Mouse (Mus musculus): Measurements from ENCODE around the gene Tmem51. TPM values are rescaled to one million over a fixed set of nuclear protein-coding genes. Genes with fewer than 3 reads are reported as not detected.

Tmem51 gene
- polyA plus RNA-seq, 1 experiment: 13.4 TPM

GRCm38 (mm10) chr4:142061485-142062240 is 22.4 kb downstream of the Tmem51 start:
- Histone ChIP-seq H3K36me3 (replicated peaks; ENCODE audit: low read length) (no peaks in the 10 kb centered on the region), H3K27me3 (replicated peaks) (peaks cover 66% of the 10 kb centered on the region), H3K4me3 (replicated peaks) (no peak overlapping the region), H3K4me1 (peaks cover 12% of the 10 kb centered on the region), H3K9me3 (no peaks in the 10 kb centered on the region)
- no peak for TF ChIP-seq FLI1 (IDR thresholded peaks at IDR 0.05; ENCODE audit: low read length)
- no peak for TF ChIP-seq GATA1 (IDR thresholded peaks at IDR 0.05; ENCODE audit: borderline replicate concordance, low read length)

- Histone ChIP-seq H3K4me3 (replicated peaks) (no peak overlapping the region), H3K36me3 (replicated peaks; ENCODE audit: low read length) (no peaks in the 10 kb centered on the region), H3K9me3 (no peaks in the 10 kb centered on the region), H3K27me3 (replicated peaks) (peaks cover 65% of the 10 kb centered on the region), H3K4me1 (peaks cover 6% of the 10 kb centered on the region)
- TF ChIP-seq FLI1 (IDR thresholded peaks at IDR 0.05; ENCODE audit: low read length): no peak
- TF ChIP-seq GATA1 (IDR thresholded peaks at IDR 0.05; ENCODE audit: borderline replicate concordance, low read length): no peak
Observed at GRCm38 (mm10) chr4:142060455-142061378, 23.4 kb downstream of the Tmem51 start.

GRCm38 (mm10) chr4:142059841-142060193 is 24.3 kb downstream of the Tmem51 start:
- Histone ChIP-seq H3K9me3 (no peaks in the 10 kb centered on the region), H3K27me3 (replicated peaks) (peaks cover 62% of the 10 kb centered on the region), H3K4me3 (replicated peaks) (no peak overlapping the region), H3K36me3 (replicated peaks; ENCODE audit: low read length) (no peaks in the 10 kb centered on the region), H3K4me1 (no peaks in the 10 kb centered on the region; the same call in 1 of the 2 replicates)
- TF ChIP-seq GATA1 (IDR thresholded peaks at IDR 0.05; ENCODE audit: borderline replicate concordance, low read length) (no peak), FLI1 (IDR thresholded peaks at IDR 0.05; ENCODE audit: low read length) (no peak)

DNA sequence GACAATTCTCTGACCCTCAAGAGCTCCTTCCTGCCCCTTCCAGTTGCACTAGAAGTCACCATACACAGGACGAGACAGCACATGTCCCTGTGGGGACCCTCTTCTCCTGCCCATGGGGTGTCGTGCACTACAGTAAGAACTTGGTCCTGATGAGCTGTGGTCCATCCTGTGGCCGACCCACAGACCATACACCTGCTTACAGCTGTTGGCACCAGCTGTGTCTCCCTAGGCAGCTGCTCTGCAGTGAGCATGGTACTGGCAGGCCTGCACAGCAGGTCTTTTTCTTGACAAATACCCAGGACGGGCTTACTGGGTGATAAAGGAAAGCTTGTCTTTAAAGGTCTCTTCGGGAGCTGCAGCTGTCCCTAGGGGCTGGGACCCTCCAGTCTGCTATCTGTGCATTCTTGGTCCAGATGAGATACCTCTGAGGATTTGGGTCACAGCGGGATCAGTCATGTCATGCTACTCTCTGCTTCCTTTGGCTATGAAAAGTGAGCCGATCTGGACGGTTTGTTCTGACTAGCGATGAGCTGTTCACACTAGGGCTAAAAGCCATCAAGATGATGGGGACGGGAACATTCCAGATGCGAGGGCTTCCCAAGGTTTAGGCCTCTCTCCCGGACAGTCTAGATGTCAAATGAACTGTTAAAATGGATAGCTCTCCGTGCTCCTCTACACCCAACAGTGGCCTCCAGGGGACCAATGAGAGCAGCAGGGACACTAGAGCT is 24.8 kb downstream of the Tmem51 start:
- Histone ChIP-seq H3K36me3 (replicated peaks; ENCODE audit: low read length) (no peaks in the 10 kb centered on the region), H3K9me3 (no peaks in the 10 kb centered on the region), H3K27me3 (replicated peaks) (peaks cover 59% of the 10 kb centered on the region), H3K4me3 (replicated peaks) (no peak overlapping the region), H3K4me1 (peaks cover 5% of the 10 kb centered on the region)
- TF ChIP-seq FLI1 (IDR thresholded peaks at IDR 0.05; ENCODE audit: low read length) (no peak), GATA1 (IDR thresholded peaks at IDR 0.05; ENCODE audit: borderline replicate concordance, low read length) (no peak)

- Histone ChIP-seq H3K36me3 (replicated peaks; ENCODE audit: low read length) (no peaks in the 10 kb centered on the region), H3K9me3 (no peaks in the 10 kb centered on the region), H3K4me3 (replicated peaks) (no peak overlapping the region), H3K27me3 (replicated peaks) (peaks cover 50% of the 10 kb centered on the region), H3K4me1 (peaks cover 13% of the 10 kb centered on the region)
- TF ChIP-seq GATA1 (IDR thresholded peaks at IDR 0.05; ENCODE audit: borderline replicate concordance, low read length) (no peak), FLI1 (IDR thresholded peaks at IDR 0.05; ENCODE audit: low read length) (no peak)
Observed at GRCm38 (mm10) chr4:142057529-142058216, 26.4 kb downstream of the Tmem51 start.

DNA sequence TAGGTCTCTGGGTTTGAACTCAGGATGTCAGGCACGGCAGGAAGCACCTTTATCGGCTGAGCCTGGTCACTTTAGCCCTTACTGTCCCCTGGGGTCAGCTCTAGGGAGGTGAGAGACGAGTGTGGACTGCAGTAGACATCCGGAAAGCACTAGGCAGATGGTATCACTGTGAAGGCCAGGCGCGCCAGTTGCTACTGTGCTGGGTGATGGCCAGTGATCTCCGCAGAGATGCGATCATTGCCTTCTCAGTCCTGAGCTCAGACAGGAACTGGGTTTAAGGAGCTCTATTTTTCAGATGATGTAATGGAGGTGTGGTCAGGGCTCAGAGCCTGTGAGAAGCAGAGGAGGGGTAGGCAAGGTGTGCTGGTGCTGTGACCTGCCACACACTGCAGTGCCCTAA is 28.5 kb downstream of the Tmem51 start:
- H3K36me3 ChIP-seq (replicated peaks; ENCODE audit: low read length): no peaks in the 10 kb centered on the region
- H3K9me3 ChIP-seq: no peaks in the 10 kb centered on the region
- no peak for TF ChIP-seq FLI1 (IDR thresholded peaks at IDR 0.05; ENCODE audit: low read length)
- no peak for TF ChIP-seq GATA1 (IDR thresholded peaks at IDR 0.05; ENCODE audit: borderline replicate concordance, low read length)
- no peak overlapping the region for H3K4me3 ChIP-seq (replicated peaks)
- H3K4me1 ChIP-seq: peaks cover 13% of the 10 kb centered on the region
- peaks cover 40% of the 10 kb centered on the region for H3K27me3 ChIP-seq (replicated peaks)

DNA sequence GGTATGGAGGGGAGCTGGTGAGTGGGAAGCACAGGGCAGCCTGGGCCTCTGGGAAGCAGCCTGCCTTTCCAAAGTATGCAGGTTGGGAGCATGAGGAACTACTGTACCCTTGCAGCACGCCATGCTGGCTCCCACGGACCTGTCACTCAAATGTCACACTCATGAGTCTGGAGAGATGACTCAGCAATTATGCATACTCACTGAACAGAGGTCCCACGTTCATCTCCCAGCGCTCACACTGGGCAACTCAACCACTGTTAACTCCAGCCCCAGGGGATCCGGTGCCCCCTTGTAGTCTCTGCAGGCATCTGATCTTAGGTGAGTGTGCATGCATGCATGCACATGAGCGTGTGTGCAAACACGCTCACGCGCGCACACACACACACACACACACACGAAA is 29.5 kb downstream of the Tmem51 start:
- Histone ChIP-seq H3K27me3 (replicated peaks) (peaks cover 37% of the 10 kb centered on the region), H3K4me3 (replicated peaks) (peak overlapping the region; percentile 38), H3K9me3 (peaks cover 5% of the 10 kb centered on the region; the same call in 1 of the 2 replicates), H3K36me3 (replicated peaks; ENCODE audit: low read length) (no peaks in the 10 kb centered on the region), H3K4me1 (peaks cover 13% of the 10 kb centered on the region)
- TF ChIP-seq FLI1 (IDR thresholded peaks at IDR 0.05; ENCODE audit: low read length) (no peak), GATA1 (IDR thresholded peaks at IDR 0.05; ENCODE audit: borderline replicate concordance, low read length) (no peak)

DNA sequence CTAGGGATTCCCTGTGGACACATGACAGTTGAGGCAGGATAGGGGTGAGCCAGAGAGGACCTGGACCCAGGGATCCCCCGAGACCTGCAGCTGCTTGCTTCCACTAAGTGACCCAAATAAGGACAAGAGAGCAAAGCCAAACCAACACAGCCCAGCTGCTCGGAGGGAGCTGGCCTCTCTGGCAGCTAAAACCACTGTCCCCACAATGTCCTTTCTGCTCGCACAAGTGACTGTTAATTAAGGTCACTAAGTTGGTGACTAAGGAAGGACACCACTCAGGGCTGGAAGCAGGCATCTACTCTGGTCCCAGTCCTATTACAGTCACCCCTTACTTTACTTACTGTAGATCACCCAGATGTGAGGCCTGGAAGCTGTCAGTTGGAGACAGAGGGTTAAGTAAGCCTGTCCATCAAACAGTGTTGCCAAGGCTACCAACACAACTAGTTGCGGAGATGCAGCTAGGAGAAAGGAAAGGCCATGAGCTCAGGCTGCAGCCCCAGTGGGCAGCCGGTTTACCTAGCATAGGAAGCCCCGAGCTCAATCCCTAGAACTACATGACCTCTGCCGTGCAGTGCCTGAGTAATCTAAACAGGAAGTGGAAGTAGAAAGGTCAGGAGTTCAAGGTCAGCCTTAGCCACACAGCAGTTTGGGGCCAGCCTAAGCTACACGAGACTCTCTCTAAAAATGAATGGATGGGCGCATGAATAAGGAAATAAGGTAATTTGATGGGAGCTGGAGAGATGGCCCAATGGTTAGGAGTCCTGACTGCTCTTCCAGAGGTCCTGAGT is 30.2 kb downstream of the Tmem51 start:
- peaks cover 40% of the 10 kb centered on the region for H3K27me3 ChIP-seq (replicated peaks)
- no peak for TF ChIP-seq FLI1 (IDR thresholded peaks at IDR 0.05; ENCODE audit: low read length)
- no peak for TF ChIP-seq GATA1 (IDR thresholded peaks at IDR 0.05; ENCODE audit: borderline replicate concordance, low read length)
- H3K4me3 ChIP-seq (replicated peaks): no peak overlapping the region
- peaks cover 19% of the 10 kb centered on the region for H3K4me1 ChIP-seq
- H3K36me3 ChIP-seq (replicated peaks; ENCODE audit: low read length): no peaks in the 10 kb centered on the region
- H3K9me3 ChIP-seq: peaks cover 6% of the 10 kb centered on the region; the same call in 1 of the 2 replicates
